Mouse (Mus musculus): ENCODE measurements at regions not wholly inside any gene's neighbourhood (a gene's known extent, or its start where the extent isn't known, plus 50 kb on each side); places are given as distances from the start of the nearest gene placed in this dataset.
A peak's percentile ranks its signal among the peaks of the same experiment; 100 is the strongest.

GRCm38 (mm10) chr12:74762284-74762683 is 414.8 kb downstream of the Kcnh5 start:
- Histone ChIP-seq H3K4me1 (ENCODE audit: control insufficient read depth, insufficient read depth, low read length) (no peaks in the 10 kb centered on the region), H3K4me3 (ENCODE audit: insufficient read depth, low read depth, low read length) (no peak overlapping the region), H3K27me3 (replicated peaks; ENCODE audit: control insufficient read depth, insufficient read depth, low read length) (no peaks in the 10 kb centered on the region), H3K36me3 (ENCODE audit: control insufficient read depth, insufficient read depth, low read length) (no peaks in the 10 kb centered on the region), H3K27ac (ENCODE audit: insufficient read depth, low read depth, low read length) (no peak overlapping the region)
- 74% methylated on average over 1 of the region's 1 CpGs for WGBS
- peak; percentile 0 for DNase-seq
- TF ChIP-seq CTCF (conservative IDR thresholded peaks at IDR 0.05; ENCODE audit: insufficient read depth, insufficient read length, low read depth, low read length) (no peak), POLR2A (IDR thresholded peaks at IDR 0.05; ENCODE audit: low read depth, low read length) (no peak)

- DNase-seq: no peak
- WGBS: 84% methylated on average over 1 of the region's 1 CpGs
- Histone ChIP-seq H3K4me3 (ENCODE audit: insufficient read depth, low read depth, low read length) (no peak overlapping the region), H3K36me3 (ENCODE audit: control insufficient read depth, insufficient read depth, low read length) (no peaks in the 10 kb centered on the region), H3K27ac (ENCODE audit: insufficient read depth, low read depth, low read length) (no peak overlapping the region), H3K4me1 (ENCODE audit: control insufficient read depth, insufficient read depth, low read length) (no peaks in the 10 kb centered on the region), H3K27me3 (replicated peaks; ENCODE audit: control insufficient read depth, insufficient read depth, low read length) (no peaks in the 10 kb centered on the region)
- TF ChIP-seq POLR2A (IDR thresholded peaks at IDR 0.05; ENCODE audit: low read depth, low read length): no peak
- TF ChIP-seq CTCF (conservative IDR thresholded peaks at IDR 0.05; ENCODE audit: insufficient read depth, insufficient read length, low read depth, low read length): no peak
Measured at GRCm38 (mm10) chr12:74745051-74745450, 428.9 kb upstream of the Gm11042 start.

DNA sequence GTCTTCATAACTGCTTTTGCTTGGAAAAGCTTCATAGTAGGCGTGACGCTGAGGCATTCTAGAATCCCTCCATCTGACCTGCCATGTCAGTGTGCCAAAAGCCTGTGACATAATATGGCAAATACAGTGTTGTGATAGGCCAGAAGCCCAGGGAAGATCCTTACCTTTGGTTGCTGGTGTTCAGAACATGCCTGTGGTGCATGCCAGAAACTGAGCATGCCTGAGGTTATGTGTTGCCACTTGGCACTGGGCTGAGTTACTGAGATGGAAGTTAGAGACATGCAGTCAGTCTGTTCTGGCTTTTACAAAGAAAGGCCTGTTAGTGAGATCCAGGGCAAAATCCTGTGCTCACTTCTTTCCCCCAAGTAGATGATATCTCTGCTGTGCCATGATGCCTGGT is 412.7 kb upstream of the Gm11042 start:
- Histone ChIP-seq H3K27ac (ENCODE audit: insufficient read depth, low read depth, low read length) (no peak overlapping the region), H3K4me1 (ENCODE audit: control insufficient read depth, insufficient read depth, low read length) (no peaks in the 10 kb centered on the region), H3K27me3 (replicated peaks; ENCODE audit: control insufficient read depth, insufficient read depth, low read length) (no peaks in the 10 kb centered on the region), H3K36me3 (ENCODE audit: control insufficient read depth, insufficient read depth, low read length) (no peaks in the 10 kb centered on the region), H3K4me3 (ENCODE audit: insufficient read depth, low read depth, low read length) (no peak overlapping the region)
- 91% methylated on average over 2 of the region's 2 CpGs for WGBS
- no peak for DNase-seq
- no peak for TF ChIP-seq POLR2A (IDR thresholded peaks at IDR 0.05; ENCODE audit: low read depth, low read length)
- TF ChIP-seq CTCF (conservative IDR thresholded peaks at IDR 0.05; ENCODE audit: insufficient read depth, insufficient read length, low read depth, low read length): no peak

GRCm38 (mm10) chr12:74679149-74679548 is 363.0 kb upstream of the Gm11042 start:
- Histone ChIP-seq H3K27ac (ENCODE audit: insufficient read depth, low read depth, low read length) (no peak overlapping the region), H3K36me3 (ENCODE audit: control insufficient read depth, insufficient read depth, low read length) (no peaks in the 10 kb centered on the region), H3K4me1 (ENCODE audit: control insufficient read depth, insufficient read depth, low read length) (no peaks in the 10 kb centered on the region), H3K27me3 (replicated peaks; ENCODE audit: control insufficient read depth, insufficient read depth, low read length) (no peaks in the 10 kb centered on the region; the same call in 1 of the 2 replicates), H3K4me3 (ENCODE audit: insufficient read depth, low read depth, low read length) (no peak overlapping the region)
- WGBS: 83% methylated on average over 3 of the region's 3 CpGs
- TF ChIP-seq POLR2A (IDR thresholded peaks at IDR 0.05; ENCODE audit: low read depth, low read length): no peak
- TF ChIP-seq CTCF (conservative IDR thresholded peaks at IDR 0.05; ENCODE audit: insufficient read depth, insufficient read length, low read depth, low read length): no peak
- DNase-seq: no peak

GRCm38 (mm10) chr12:74677835-74678234 is 361.6 kb upstream of the Gm11042 start:
- Histone ChIP-seq H3K27me3 (replicated peaks; ENCODE audit: control insufficient read depth, insufficient read depth, low read length) (no peaks in the 10 kb centered on the region; the same call in 1 of the 2 replicates), H3K4me1 (ENCODE audit: control insufficient read depth, insufficient read depth, low read length) (no peaks in the 10 kb centered on the region), H3K36me3 (ENCODE audit: control insufficient read depth, insufficient read depth, low read length) (no peaks in the 10 kb centered on the region), H3K4me3 (ENCODE audit: insufficient read depth, low read depth, low read length) (no peak overlapping the region), H3K27ac (ENCODE audit: insufficient read depth, low read depth, low read length) (no peak overlapping the region)
- WGBS: 73% methylated on average over 2 of the region's 2 CpGs
- TF ChIP-seq POLR2A (IDR thresholded peaks at IDR 0.05; ENCODE audit: low read depth, low read length): no peak
- TF ChIP-seq CTCF (conservative IDR thresholded peaks at IDR 0.05; ENCODE audit: insufficient read depth, insufficient read length, low read depth, low read length): no peak
- no peak for DNase-seq

DNA sequence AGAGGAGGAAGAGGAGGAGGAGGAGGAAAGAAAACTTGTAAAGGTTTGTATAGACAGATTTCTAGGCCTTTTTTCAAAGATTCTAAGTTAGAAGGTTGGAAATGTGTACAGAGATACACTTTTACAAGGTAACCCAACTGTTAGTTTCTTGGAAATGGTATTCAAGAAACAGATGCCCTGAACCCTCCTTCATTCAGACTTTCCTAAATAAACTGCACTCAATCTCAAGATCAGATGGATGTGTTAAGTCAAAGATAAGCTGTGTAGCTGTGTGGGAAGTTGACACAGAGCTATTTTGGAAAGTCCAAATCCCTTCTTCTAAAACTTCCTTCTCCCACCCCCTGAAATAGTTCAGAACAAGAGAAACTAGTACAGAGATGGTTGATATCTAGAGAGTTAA is 342.2 kb upstream of the Gm11042 start:
- Histone ChIP-seq H3K4me3 (ENCODE audit: insufficient read depth, low read depth, low read length) (no peak overlapping the region), H3K4me1 (ENCODE audit: control insufficient read depth, insufficient read depth, low read length) (no peaks in the 10 kb centered on the region), H3K27ac (ENCODE audit: insufficient read depth, low read depth, low read length) (no peak overlapping the region), H3K36me3 (ENCODE audit: control insufficient read depth, insufficient read depth, low read length) (no peaks in the 10 kb centered on the region), H3K27me3 (replicated peaks; ENCODE audit: control insufficient read depth, insufficient read depth, low read length) (no peaks in the 10 kb centered on the region)
- TF ChIP-seq CTCF (conservative IDR thresholded peaks at IDR 0.05; ENCODE audit: insufficient read depth, insufficient read length, low read depth, low read length) (no peak), POLR2A (IDR thresholded peaks at IDR 0.05; ENCODE audit: low read depth, low read length) (no peak)
- no peak for DNase-seq

DNA sequence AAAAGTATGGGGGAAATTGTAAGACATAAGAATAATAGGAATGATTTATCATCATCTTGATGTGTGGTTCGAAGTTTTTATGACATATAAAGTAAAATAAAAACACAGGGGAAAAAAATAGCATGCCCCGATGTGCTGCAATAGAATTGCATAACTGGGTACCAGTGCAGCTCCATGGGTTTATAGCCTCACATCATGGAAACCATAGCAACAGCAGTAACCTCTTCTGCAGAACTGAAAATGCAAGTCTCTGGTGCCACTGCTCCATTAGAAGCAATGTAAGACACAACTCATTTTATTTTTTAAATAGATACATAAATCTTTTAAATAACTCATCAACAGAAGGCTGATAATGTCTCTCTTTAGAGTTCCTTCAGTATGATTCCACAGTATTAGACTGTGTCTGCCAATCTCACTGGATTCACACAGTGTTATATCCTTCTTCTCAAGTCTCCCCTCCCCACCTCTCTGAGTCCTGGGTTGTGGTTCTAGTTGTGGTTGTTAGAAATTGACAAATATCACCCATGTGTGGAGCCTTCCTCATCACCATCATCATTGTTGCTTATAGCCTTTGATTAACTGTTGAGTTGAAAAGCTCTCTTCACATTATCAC is 340.9 kb upstream of the Gm11042 start:
- Histone ChIP-seq H3K27me3 (replicated peaks; ENCODE audit: control insufficient read depth, insufficient read depth, low read length) (no peaks in the 10 kb centered on the region), H3K36me3 (ENCODE audit: control insufficient read depth, insufficient read depth, low read length) (no peaks in the 10 kb centered on the region), H3K4me3 (ENCODE audit: insufficient read depth, low read depth, low read length) (no peak overlapping the region), H3K4me1 (ENCODE audit: control insufficient read depth, insufficient read depth, low read length) (no peaks in the 10 kb centered on the region), H3K27ac (ENCODE audit: insufficient read depth, low read depth, low read length) (no peak overlapping the region)
- no peak for DNase-seq
- TF ChIP-seq CTCF (conservative IDR thresholded peaks at IDR 0.05; ENCODE audit: insufficient read depth, insufficient read length, low read depth, low read length) (no peak), POLR2A (IDR thresholded peaks at IDR 0.05; ENCODE audit: low read depth, low read length) (no peak)
- 62% methylated on average over 2 of the region's 2 CpGs for WGBS

Data from kidney, adult 2 months (tissue).